Mouse (Mus musculus) testis, adult 2 months (tissue): ENCODE data around the gene Gm10061.
"Not testable (repeated sequence)": the region's sequence is repeated elsewhere in the genome, so short reads cannot be mapped to it uniquely, and the experiment has no call there.

ENCODE experiments used
- CTCF ChIP-seq: fragments of 200-500 bp; IDR thresholded peaks from 2 replicates; pipeline ENCODE4 v1.5.1; 2012; ENCODE audit warnings: low read depth, mild to moderate bottlenecking, inconsistent platforms, low read length, moderate library complexity; ENCODE audit not compliant: control insufficient read depth, insufficient read depth, insufficient replicate concordance
- POLR2A ChIP-seq: fragments of 200-500 bp; IDR thresholded peaks from 2 replicates; pipeline ENCODE4 v1.6.1; 2012; ENCODE audit warnings: low read depth, mild to moderate bottlenecking, inconsistent platforms, low read length, moderate library complexity; ENCODE audit not compliant: control insufficient read depth

DNA sequence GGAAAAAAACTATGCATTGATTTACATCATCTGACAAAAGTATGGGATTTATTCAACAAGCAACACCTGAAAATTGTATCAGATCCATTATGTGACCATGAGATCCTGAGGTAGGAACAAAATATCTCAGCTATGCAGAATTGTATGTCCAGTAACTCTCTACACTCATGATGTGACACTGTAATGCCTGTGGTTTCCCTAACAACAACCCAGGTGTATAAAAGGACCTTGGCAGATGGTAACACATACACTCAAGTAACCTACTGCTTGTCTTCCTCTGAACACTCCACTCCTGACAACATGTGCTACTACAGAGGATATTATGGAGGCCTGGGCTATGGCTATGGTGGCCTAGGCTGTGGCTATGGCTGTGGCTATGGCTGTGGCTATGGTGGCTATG lies 18.3 kb downstream of the Gm10061 start, which contains the start of gene Gm7735:
- TF ChIP-seq POLR2A, CTCF: not testable (repeated sequence)
